Mouse (Mus musculus): ENCODE data around the gene Gdnf.

Gene Gdnf

DNA sequence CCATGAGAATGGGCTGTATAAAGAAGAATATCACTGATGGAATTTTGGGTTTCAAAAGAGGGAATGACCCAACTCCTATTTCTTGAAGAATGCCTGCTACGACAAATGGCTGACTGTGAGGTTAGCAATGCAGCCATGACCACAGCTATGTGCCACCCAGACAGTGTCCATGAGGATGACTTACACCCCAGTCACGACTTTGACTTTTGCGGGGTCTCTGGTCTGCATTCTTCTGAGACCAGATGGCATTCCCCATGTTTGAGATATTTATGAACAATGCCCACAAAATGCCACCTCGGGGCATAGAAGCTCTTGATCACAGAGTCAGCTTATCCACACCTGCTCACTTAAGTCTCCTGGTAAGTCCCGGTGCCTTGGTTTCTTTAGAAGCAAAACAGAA, 52.2 kb downstream of the Gdnf start:
- DNase-seq (ENCODE audit: low read depth), result no peak

DNA sequence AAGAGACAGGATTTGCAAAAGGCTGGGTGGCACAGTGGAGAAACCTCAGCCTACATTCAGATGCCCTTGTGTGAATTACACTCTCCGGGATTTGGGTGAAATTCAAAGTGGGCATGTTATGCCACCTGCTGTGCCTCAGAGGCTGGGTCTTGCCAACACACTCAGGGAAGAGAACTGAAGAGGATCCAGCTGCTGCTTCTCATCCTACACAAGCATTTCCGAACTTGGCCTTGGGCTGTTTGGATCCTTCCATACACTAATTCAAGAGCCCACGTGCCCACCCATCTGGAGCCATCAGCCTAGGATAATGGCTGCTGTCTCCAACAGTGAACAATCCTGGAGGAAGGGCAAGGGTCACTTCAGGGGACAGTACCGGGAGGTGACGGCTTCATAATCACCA, 52.7 kb downstream of the Gdnf start:
- DNase-seq (ENCODE audit: low read depth), result no peak

DNA sequence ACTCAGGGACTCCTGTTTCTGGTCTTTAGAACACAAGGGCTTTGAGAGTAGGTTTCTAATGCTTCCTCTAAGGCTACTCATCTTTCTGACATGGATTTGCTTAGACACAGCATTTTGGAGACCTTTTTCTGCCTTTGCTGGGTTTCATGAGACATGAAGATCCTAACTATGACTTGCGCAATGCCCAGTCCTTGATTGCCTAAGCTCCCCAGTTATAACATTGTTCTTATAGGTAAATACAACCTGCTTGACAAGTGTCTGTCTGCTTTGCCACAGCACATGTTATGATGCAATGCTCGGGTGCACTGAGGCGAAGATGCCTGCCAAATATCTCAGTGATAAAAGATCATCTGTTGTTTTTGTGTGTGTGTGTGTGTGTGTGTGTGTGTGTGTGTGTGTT, 54.7 kb downstream of the Gdnf start:
- no peak for DNase-seq (ENCODE audit: low read depth)

DNA sequence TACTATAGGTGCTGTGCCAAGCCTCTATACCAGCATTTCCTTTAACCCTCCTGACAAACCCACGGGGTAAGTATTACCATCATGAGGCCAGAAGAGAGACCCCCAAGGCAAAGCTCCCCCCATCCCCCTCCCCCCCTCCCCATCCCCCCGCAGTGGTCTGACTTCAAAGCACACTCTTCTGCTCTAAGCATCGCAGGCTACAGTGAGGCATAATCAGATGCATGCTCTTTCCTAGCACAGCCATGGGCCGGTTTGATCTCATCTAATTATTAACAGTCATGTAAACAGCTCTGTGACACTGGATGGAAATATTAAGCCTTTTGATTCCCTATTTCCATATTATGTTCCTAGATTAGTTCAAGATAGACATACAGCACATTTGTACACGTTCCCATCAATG, 61.8 kb downstream of the Gdnf start:
- DNase-seq (ENCODE audit: low read depth), result no peak

DNA sequence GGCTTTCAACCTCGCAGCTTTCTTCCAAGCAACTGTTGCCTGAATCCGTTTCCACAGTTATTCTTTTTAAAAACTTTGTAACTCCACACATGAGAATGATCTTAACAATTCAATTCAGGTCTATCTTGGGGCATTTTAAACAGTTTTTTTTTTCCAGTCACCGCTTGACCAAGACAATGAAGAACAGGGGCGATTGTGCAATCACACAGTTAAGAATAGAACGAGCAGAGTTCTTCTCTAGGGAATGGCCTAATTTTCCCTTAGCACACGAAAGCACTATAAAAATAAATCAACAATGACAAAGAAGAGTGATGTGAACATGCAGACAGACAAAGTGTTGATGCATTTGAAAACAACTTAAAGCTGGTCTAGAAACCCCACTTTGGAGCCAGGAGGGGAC, 65.2 kb downstream of the Gdnf start:
- no peak for DNase-seq (ENCODE audit: low read depth)

DNA sequence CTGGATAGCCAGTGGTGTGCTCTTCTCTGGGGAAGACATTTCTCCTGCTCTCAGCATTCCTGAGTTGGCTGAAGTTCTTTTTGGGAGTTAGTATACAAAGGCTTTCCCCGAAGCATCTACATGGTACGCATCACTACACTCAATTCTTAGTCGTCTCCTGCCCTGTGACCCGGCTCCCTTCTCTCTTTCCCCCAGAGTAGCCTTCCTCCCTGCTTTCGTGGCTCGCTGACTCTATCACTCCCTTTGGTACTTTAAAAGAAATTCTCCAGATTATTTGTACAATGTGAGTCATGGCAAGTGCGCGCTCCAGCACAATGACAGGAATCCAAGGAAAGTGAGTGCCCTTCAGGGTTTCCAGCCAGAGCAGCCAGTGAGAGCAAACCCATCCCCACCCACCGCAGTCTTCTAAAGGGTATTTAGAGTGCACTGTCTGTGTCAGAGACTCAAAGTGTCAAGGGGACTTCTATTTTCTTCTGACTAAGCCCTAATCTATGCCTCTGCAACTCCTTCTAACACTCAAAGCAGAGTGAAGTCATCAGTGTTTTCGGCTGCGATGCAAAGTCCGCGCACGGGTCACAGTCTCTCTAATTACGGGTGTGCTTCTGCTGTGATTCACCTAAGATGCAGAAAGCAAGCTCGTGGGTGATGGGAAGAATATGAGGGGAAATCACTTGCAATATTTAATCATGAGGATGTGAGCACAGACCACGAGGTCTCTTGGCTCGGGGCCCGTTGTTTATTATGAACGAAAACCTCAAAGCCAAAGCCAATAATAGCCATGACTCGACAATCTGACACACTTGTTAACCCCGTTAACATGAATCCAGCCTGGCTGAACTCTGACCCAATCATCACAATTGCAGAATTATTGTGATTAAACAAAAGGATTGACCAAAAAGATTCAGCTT, 67.2 kb downstream of the Gdnf start:
- no peak for DNase-seq (ENCODE audit: low read depth)

DNA sequence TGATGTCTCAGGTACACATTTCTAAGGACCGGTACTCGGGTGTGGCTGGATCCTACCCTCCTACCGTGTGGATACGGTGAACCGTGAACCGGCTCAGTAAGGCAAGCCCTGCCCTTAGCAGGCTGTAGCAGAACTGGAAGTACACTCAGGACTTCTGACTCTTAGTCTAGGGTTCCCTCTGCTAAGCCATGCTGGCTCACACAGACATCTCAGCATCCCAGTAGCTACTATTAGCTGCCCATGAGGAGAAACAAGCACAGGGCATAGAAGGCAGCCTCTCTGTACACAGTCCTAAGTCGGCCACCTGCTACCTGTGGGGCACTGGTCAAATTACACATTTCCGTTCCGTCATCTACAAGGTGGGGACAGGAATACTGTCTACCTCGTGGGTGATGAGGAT, 68.2 kb downstream of the Gdnf start:
- DNase-seq (ENCODE audit: low read depth), result no peak

DNA sequence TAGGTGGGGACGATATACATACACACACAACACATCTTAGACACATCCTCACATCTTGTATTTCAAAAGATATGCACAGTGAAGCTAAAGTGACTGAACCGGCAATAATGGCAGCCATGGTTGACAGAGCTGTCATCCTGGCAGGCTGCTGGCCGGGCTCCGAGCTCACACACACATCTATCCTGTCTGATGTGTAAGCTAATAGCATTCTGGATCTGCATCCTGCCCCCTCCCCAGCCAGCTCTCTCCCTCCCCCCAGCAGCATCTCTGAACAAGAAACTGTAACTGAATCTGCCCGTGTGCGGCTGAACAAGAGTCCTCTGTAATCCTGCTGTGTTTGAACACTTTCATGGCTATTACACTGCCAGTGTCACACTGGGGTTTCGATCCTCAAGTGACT, 69.3 kb downstream of the Gdnf start:
- no peak for DNase-seq (ENCODE audit: low read depth)

DNA sequence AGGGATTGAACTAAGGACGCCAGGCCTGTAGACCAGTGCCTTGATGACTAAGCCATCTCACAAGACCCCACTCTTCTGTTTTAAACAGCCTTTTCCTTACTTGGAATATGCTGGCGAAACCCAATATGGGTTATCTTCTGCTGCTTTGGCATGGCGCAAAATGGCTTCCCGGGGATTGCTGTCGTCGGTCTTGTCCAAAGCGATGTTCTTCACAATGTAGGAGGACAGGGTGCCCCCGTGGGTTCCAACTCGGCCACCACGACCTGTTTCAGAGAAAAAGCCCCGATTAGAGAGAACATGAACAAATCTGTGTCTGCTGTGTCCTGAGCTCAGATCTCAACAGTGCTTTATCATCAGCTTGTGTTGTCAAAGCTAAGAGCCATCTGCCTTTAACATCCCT, 73.5 kb downstream of the Gdnf start:
- DNase-seq (ENCODE audit: low read depth), result no peak

- no peak for DNase-seq (ENCODE audit: low read depth)
Observed at GRCm38 (mm10) chr15:7885106-7885505, 74.5 kb downstream of the Gdnf start.

DNA sequence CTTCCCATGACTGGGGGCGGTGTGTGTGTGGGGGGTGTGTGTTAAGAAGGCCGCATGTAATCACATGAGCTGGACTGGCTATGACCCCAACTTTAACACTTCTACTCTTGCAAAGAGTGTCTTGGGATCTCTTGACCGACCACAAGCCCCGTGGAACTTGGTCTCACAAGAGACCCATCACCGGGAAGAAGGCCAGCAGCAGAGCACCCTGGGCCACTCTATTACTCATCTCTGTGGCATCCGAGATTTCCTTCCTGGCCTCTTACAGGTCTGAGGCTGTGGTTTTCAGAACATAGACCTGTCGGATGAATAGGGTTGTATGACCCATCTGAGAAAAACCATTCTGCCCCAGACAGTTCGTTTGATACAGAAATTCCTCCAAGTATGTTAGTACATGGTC, 75.9 kb downstream of the Gdnf start:
- DNase-seq (ENCODE audit: low read depth), result no peak

Measured in induced T-regulatory cell, adult 2 months (primary cell).